Mouse (Mus musculus) c-Kit-positive CD71-positive TER-119-negative erythroid progenitor cells, embryonic 14.5 days (primary cell): ENCODE results near the gene Nr0b2.
"Not testable (repeated sequence)": the region's sequence is repeated elsewhere in the genome, so short reads cannot be mapped to it uniquely, and the experiment has no call there.

Experiments used
- DNase-seq: peaks from one replicate; pipeline ENCODE4 v3.0.0-alpha.2; 2013; ENCODE audit warnings: low read depth

Gene Nr0b2

GRCm38 (mm10) chr4:133552768-133553447 is at the start of gene Nr0b2:
TSS of gene Nr0b2 (plus strand) at chr4:133553376.
- no peak for DNase-seq

GRCm38 (mm10) chr4:133504300-133504699 is 48.9 kb upstream of the Nr0b2 start:
- DNase-seq: no peak

GRCm38 (mm10) chr4:133504755-133505485 is 48.3 kb upstream of the Nr0b2 start:
- DNase-seq: no peak

GRCm38 (mm10) chr4:133506573-133506972 is 46.6 kb upstream of the Nr0b2 start:
- DNase-seq: no peak

- no peak for DNase-seq
Measured at GRCm38 (mm10) chr4:133508990-133509389, 44.2 kb upstream of the Nr0b2 start.

GRCm38 (mm10) chr4:133511050-133511449 is 42.1 kb upstream of the Nr0b2 start:
- no peak for DNase-seq

GRCm38 (mm10) chr4:133512511-133512910 is 40.7 kb upstream of the Nr0b2 start:
- not testable (repeated sequence) for DNase-seq

GRCm38 (mm10) chr4:133512972-133513371 is 40.2 kb upstream of the Nr0b2 start:
- peak; percentile 61 for DNase-seq

- no peak for DNase-seq
Measured at GRCm38 (mm10) chr4:133518601-133519368, 34.4 kb upstream of the Nr0b2 start, which contains the start of gene Kdf1. TSS of gene Kdf1 (plus strand) at chr4:133518963.

- no peak for DNase-seq
Measured at GRCm38 (mm10) chr4:133519369-133519665, 33.9 kb upstream of the Nr0b2 start.

- DNase-seq: no peak
Measured at GRCm38 (mm10) chr4:133521502-133521901, 31.7 kb upstream of the Nr0b2 start.

GRCm38 (mm10) chr4:133527788-133528187 is 25.4 kb upstream of the Nr0b2 start:
- no peak for DNase-seq

GRCm38 (mm10) chr4:133532777-133533176 is 20.4 kb upstream of the Nr0b2 start:
- no peak for DNase-seq

- DNase-seq: no peak
Measured at GRCm38 (mm10) chr4:133536081-133536480, 17.1 kb upstream of the Nr0b2 start.

GRCm38 (mm10) chr4:133536652-133537051 is 16.5 kb upstream of the Nr0b2 start:
- DNase-seq: no peak

- DNase-seq: peak; percentile 96
Measured at GRCm38 (mm10) chr4:133545272-133546231, 7.6 kb upstream of the Nr0b2 start, which contains the start of gene Nudc. TSS of gene Nudc (minus strand) at chr4:133545996.

GRCm38 (mm10) chr4:133552029-133552428 is 1.1 kb upstream of the Nr0b2 start:
- no peak for DNase-seq

GRCm38 (mm10) chr4:133553448-133554330 is 513 bp downstream of the Nr0b2 start:
- DNase-seq: no peak

GRCm38 (mm10) chr4:133557041-133557717 is 4.0 kb downstream of the Nr0b2 start:
- DNase-seq: no peak

- no peak for DNase-seq
Measured at GRCm38 (mm10) chr4:133559846-133560245, 6.7 kb downstream of the Nr0b2 start.
